Comparison of ENCODE assay signal across 27 mouse cellular contexts in genomic region chr4:59294661-59295060, GRCm38 (mm10).
A peak's percentile ranks its signal among the peaks of the same experiment; 100 is the strongest.
DNase-seq lines count a peak whose midpoint lies in the region; ATAC-seq and TF ChIP-seq lines count a peak whose summit lies in the region.
"Had no signal": no experiment of that assay in that cellular context is flagged by ENCODE, and none has a peak within 500 bp of the region (broad histone marks: within the 10 kb centered on the region; RNA-seq: fewer than 3 reads in every experiment).

No protein-coding gene starts in this region.

- WGBS in liver, postnatal 0 days (ENCODE audit: insufficient replicate concordance), result 42% methylated on average over 3 of the region's 3 CpGs

- H3K4me2 ChIP-seq in liver, postnatal 0 days (ENCODE audit: low read depth, low read length), result no peak overlapping the region
- H3K4me2 ChIP-seq: embryonic facial prominence, embryonic 12.5 days; embryonic facial prominence, embryonic 15.5 days; heart, embryonic 12.5 days; heart, embryonic 15.5 days; hindbrain, embryonic 13.5 days had no signal

- H3K9ac ChIP-seq in liver, postnatal 0 days (replicated peaks), result no peak overlapping the region
- H3K9ac ChIP-seq: embryonic facial prominence, embryonic 12.5 days; embryonic facial prominence, embryonic 15.5 days; forebrain, postnatal 0 days; heart, embryonic 12.5 days; heart, embryonic 15.5 days; hindbrain, embryonic 13.5 days had no signal

- no peak for TF ChIP-seq EP300 in liver, postnatal 0 days (IDR thresholded peaks at IDR 0.05; ENCODE audit: low read depth)

- H3K27ac ChIP-seq in liver, postnatal 0 days (ENCODE audit: low read depth), result no peak overlapping the region
- H3K27ac ChIP-seq: embryonic facial prominence, embryonic 12.5 days; embryonic facial prominence, embryonic 15.5 days; gastrocnemius, adult 2 months; heart, embryonic 15.5 days; hindbrain, embryonic 10.5 days; hindbrain, embryonic 13.5 days had no signal

- peaks cover 4% of the 10 kb centered on the region; the same call in 1 of the 2 replicates for H3K4me1 ChIP-seq in liver, postnatal 0 days (ENCODE audit: insufficient read depth)
- H3K4me1 ChIP-seq: embryonic facial prominence, embryonic 15.5 days; heart, embryonic 12.5 days; hindbrain, embryonic 10.5 days; hindbrain, embryonic 13.5 days had no signal

- TF ChIP-seq CTCF in liver, postnatal 0 days (IDR thresholded peaks at IDR 0.05; ENCODE audit: low read depth), result no peak

- no peaks in the 10 kb centered on the region for H3K9me3 ChIP-seq in liver, postnatal 0 days (ENCODE audit: low read length)
- H3K9me3 ChIP-seq: embryonic facial prominence, embryonic 12.5 days; embryonic facial prominence, embryonic 15.5 days; heart, embryonic 12.5 days; heart, embryonic 15.5 days; hindbrain, embryonic 10.5 days; hindbrain, embryonic 13.5 days had no signal

- H3K4me3 ChIP-seq in liver, postnatal 0 days (ENCODE audit: low read depth, low read length), result no peak overlapping the region
- H3K4me3 ChIP-seq: embryonic facial prominence, embryonic 12.5 days; embryonic facial prominence, embryonic 15.5 days; gastrocnemius, adult 2 months; heart, embryonic 12.5 days; heart, embryonic 15.5 days; hindbrain, embryonic 10.5 days; hindbrain, embryonic 13.5 days had no signal

- no peaks in the 10 kb centered on the region for H3K27me3 ChIP-seq in liver, postnatal 0 days (ENCODE audit: insufficient read depth, low read length)
- H3K27me3 ChIP-seq: embryonic facial prominence, embryonic 12.5 days; embryonic facial prominence, embryonic 15.5 days; heart, embryonic 12.5 days; heart, embryonic 15.5 days; hindbrain, embryonic 13.5 days had no signal

- H3K36me3 ChIP-seq in liver, postnatal 0 days (replicated peaks; ENCODE audit: insufficient read depth, low read length), result no peaks in the 10 kb centered on the region
- H3K36me3 ChIP-seq: embryonic facial prominence, embryonic 12.5 days; embryonic facial prominence, embryonic 15.5 days; heart, embryonic 12.5 days; heart, embryonic 15.5 days; hindbrain, embryonic 10.5 days; hindbrain, embryonic 13.5 days had no signal

- ATAC-seq in megakaryocyte progenitor cell, adult 5-6 weeks (replicated peaks; ENCODE audit: poor library complexity), result 0 out of 2 replicates have a peak, but pooled peaks have one; percentile 16
- no peak for ATAC-seq in liver, postnatal 0 days
- ATAC-seq: forebrain, embryonic 14.5 days; forebrain, postnatal 0 days; hindbrain, embryonic 16.5 days had no signal

- DNase-seq in heart, adult 11 months, result peak; percentile 65
- no peak for DNase-seq in heart, adult 9 months (ENCODE audit: low spot score in 2 of 2)
- peak; percentile 28 for DNase-seq in NIH3T3 (ENCODE audit: low read depth)
- DNase-seq in right cerebral cortex, postnatal 10 days (ENCODE audit: low spot score in 2 of 2), result no peak
- DNase-seq in liver, postnatal 0 days, result no peak
- DNase-seq in left cerebral cortex, adult 18-20 months (ENCODE audit: low spot score in 2 of 2), result no peak
- DNase-seq: adrenal gland, adult 2 months; adrenal gland, postnatal 14 days; B cell, adult 2 months; cerebellum, adult 11 months; cerebellum, adult 2 months; cerebellum, adult 9-11 months; cerebellum, postnatal 25 days; forebrain, postnatal 0 days; gastrocnemius, adult 2 months; gastrocnemius, postnatal 14 days; heart, postnatal 10 days; heart, postnatal 36 days had no signal

Comparison
In these comparisons a context has a peak if more than half of its experiments do, and no peak if none do; other contexts are left out.
1. DNase-seq: peak in heart, adult 11 months (single experiment) and NIH3T3 (single experiment); none in heart, adult 9 months (0 of 2), right cerebral cortex, postnatal 10 days (0 of 2), liver, postnatal 0 days (single experiment) and left cerebral cortex, adult 18-20 months (0 of 2).